Mouse (Mus musculus) G1E-ER4 (cell line): ENCODE measurements around the gene Ppp2r5d. TPM values are rescaled to one million over a fixed set of nuclear protein-coding genes. Genes with fewer than 3 reads are reported as not detected.

Experiments used
- GATA1 ChIP-seq: IDR thresholded peaks from one replicate; pipeline ENCODE4 v1.8.0; 2012; ENCODE audit warnings: low read length, inconsistent platforms
- polyA plus RNA-seq: library from polyadenylated mRNA; stranded (reverse); fragments of >175 nt; gene quantifications from 2 replicates; pipeline ENCODE4 v1.2.3, GENCODE M21; 2012

Ppp2r5d gene
- polyA plus RNA-seq, 1 experiment, result 94.3 TPM

GRCm38 (mm10) chr17:46702100-46702499, 2.8 kb downstream of the Ppp2r5d start:
- TF ChIP-seq GATA1, result no peak

DNA sequence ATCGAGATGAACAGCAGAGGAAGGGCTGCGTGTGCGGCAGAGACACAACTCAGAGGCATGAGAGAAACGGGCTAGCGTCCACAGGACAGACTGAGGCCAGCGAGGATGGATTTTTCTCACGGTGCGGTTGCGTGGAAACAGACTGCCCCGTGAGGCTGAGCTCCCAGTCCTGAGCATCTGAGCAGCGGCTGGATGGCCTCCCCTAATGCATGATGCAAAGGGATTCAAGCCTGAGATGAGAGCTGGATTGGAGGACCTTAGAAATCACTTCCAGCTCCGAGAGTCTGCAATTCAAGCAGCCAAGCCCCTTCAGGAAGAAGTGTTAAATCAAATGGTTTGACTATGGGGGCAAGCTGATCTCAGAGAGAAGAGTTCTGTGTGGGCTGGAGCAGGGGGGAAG, 3.4 kb downstream of the Ppp2r5d start:
- no peak for TF ChIP-seq GATA1

DNA sequence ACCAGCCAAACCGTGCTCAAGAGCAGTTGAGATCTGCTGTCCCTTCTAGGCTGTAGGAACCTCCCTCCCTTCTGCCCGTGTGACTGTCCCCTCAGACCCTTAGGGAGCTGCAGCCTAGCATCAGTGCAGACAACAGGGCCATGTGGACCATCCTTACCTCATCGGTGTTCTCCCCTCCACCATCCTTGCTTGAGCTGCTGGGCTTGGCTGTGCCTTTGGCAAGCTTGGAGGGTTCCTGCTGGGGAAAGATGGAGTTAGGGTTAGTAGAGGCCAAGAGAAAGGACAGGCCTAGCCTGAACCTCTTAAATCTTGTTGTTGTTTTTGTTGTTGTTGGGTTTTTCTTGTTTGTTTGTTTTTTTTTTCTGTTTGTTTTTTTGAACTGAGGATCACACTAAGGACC, 5.0 kb downstream of the Ppp2r5d start:
- TF ChIP-seq GATA1, result no peak

- no peak for TF ChIP-seq GATA1
These were observed 5.7 kb downstream of the Ppp2r5d start for GRCm38 (mm10) chr17:46699245-46699644.

GRCm38 (mm10) chr17:46698515-46698914, 6.4 kb downstream of the Ppp2r5d start:
- TF ChIP-seq GATA1, result no peak

GRCm38 (mm10) chr17:46694517-46695063, 10.3 kb downstream of the Ppp2r5d start:
- TF ChIP-seq GATA1, result no peak

DNA sequence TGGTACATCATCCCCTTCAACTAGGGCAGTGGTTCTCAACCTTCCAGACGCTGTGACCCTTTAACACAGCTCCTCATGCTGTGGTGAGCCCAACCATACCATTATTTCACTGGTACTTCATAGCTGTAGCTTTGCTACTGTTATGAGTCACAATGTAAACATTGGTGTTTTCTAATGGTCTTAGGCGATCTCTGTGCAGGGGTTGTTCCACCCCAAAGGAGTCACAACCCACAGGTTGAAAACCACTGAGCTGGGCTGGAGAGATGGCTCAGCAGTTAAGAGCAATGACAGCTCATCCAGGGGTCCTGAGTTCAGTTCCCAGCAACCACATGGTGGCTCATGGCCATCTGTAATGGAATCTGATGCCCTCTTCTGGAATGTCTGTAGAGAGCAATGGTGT, 13.5 kb downstream of the Ppp2r5d start:
- no peak for TF ChIP-seq GATA1

DNA sequence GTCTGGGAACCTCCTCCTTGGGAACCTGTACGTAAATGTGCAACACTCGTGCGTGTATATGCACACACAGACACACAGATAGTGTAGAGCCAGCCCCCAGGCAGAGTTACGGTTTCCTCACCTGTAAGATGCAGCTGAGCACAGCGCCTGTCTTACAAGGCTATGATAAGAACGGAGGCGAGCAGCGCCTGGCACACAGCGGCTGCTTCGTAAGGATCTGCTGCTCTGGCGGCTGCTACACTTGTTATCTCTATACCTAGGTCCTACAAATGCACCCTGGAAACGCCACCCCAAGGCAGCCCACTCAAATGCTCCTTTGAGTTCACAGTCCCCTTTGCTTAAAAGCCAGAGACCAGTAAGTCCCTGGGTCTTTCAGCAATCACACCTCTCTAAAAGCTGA, 14.2 kb downstream of the Ppp2r5d start:
- no peak for TF ChIP-seq GATA1

DNA sequence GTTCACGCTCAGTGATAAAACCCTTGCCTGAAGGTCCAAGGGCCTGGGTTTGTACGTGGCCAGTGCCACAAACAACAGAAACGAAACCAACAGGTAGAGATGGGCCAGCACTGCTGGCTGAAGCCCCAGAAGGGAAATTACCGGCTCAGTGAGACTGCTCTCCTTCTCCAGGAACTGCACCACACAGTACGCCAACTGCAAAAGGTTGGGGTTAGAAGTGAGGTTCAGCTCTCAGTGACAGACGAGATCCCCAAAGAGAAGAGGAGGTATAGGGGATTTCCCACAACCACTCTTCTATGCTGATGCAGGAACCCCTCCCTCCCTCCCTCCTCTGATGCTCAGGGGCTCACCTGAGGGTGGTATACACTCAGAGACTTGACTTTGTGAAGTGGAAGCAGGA, 19.0 kb downstream of the Ppp2r5d start:
- no peak for TF ChIP-seq GATA1

GRCm38 (mm10) chr17:46682654-46683389, 22.1 kb downstream of the Ppp2r5d start:
- no peak for TF ChIP-seq GATA1

GRCm38 (mm10) chr17:46681466-46682118, 23.3 kb downstream of the Ppp2r5d start:
- TF ChIP-seq GATA1, result no peak

- no peak for TF ChIP-seq GATA1
These were observed 24.0 kb downstream of the Ppp2r5d start, which contains the start of gene Klhdc3 for GRCm38 (mm10) chr17:46680760-46681373. Klhdc3 (minus strand) TSS chr17:46680914.

DNA sequence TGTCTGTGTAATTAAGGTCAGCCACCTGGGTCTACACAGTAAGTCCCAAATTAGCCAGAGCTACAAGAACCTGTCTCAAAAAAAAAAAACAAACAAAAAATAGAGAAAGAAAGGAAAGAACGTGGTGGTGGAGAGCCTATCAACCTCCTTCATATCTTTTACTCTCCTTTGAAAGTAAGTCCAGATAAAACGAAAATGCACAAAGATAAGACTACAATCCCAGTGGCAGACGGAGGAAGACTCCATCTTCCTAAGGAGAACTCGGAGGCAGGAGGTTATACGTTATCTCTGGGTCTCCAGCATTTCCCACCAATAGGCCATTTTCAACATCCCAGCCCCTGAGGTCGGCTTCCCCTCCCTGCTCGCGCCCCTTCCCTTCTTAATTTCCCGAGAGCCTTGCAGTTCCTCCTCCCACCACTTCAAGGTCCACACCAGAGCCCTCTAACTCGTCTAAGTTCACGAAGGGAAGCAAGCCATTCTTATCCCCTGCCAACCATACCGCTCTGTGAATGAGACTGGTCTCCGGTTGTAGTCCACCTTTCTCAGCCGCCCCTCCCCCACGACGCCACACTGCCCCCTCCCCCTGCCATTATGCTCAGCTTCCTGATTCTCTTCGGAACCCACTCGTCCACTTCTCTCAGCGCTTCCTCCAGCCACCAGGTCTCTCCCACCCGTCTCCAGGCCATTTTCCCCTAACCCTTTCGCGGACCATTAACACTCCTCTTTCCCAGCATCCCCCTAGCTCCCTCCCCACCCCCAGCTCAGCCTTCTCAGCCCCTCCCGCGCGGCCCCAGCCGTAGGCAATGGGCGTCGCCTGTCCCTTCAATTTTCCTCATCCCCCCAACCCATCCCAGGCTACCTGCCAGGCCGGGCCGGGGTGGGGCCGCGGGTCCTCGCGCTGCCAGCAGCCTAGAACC, 24.8 kb downstream of the Ppp2r5d start:
- no peak for TF ChIP-seq GATA1

DNA sequence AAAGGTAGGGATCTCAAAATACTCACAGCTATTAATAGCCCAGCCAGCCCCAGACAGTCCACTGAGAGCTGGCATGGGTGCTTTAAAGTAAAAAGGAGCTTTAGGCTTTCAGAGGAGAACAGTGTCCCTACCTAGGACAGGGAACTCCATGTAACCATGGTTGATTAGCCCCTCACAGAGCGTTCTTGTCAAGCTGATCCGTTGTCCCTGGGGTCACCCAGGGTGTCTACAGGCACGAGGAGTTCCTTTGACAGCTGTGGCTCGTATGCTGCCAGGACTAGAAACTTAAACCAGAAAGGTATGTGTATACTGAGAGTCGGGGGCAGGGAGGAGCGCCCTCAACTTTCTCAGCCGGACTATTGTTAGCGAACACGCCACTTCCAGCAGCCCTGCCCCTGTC, 26.0 kb downstream of the Ppp2r5d start:
- no peak for TF ChIP-seq GATA1

GRCm38 (mm10) chr17:46678416-46678815, 26.5 kb downstream of the Ppp2r5d start, which contains the start of gene Mea1:
Mea1 (plus strand) TSS chr17:46678793.
- no peak for TF ChIP-seq GATA1
